Mouse (Mus musculus) C2C12 (cell line): ENCODE measurements at regions not wholly inside any gene's neighbourhood (a gene's known extent, or its start where the extent isn't known, plus 50 kb on each side); places are given as distances from the start of the nearest gene placed in this dataset.

Experiments
- CEBPB ChIP-seq: IDR thresholded peaks from one replicate; pipeline ENCODE4 v1.6.1; 2011; ENCODE audit warnings: low read depth, mild to moderate bottlenecking, control low read depth, moderate library complexity
- CTCF ChIP-seq: IDR thresholded peaks from one replicate; pipeline ENCODE4 v1.5.1; 2011; ENCODE audit not compliant: control insufficient read depth, insufficient read depth, insufficient read length
- MYOG ChIP-seq: IDR thresholded peaks from one replicate; pipeline ENCODE4 v1.6.1; 2011; ENCODE audit not compliant: control insufficient read depth, insufficient read length; ENCODE audit errors: extremely low read depth

DNA sequence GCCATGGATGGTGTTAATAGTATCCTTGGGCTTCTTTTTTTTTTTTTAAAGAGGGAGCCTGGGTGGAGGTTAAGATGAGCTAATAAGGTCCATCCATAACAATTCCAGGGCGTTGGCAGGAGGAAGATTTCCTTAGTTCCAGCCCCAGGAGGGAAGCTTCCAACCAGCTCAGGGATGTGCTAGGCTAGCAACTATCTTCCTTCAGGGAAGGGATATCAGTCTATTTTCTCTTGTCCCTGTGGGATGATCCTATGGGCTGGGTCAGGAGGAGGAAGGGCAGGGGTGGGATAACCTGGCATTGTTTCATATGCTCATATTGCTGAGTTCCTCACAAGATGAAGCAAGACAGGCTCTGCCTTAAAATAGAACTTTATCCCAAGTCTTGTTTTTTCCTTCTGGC, 98.0 kb upstream of the Foxa2 start:
- TF ChIP-seq CTCF = no peak
- no peak for TF ChIP-seq CEBPB
- TF ChIP-seq MYOG = no peak
